Mouse (Mus musculus): Measurements from ENCODE around the gene Asf1b. TPM values are rescaled to one million over a fixed set of nuclear protein-coding genes. Genes with fewer than 3 reads are reported as not detected.
A peak's percentile ranks its signal among the peaks of the same experiment; 100 is the strongest.

The Asf1b gene
- polyA plus RNA-seq, 1 experiment from 2014 or later, result 64.8 TPM

GRCm38 (mm10) chr8:83921558-83921957 is 33.7 kb upstream of the Asf1b start:
- no peak overlapping the region for H3K4me3 ChIP-seq (ENCODE audit: low read depth, low read length)
- no peaks in the 10 kb centered on the region for H3K4me1 ChIP-seq (replicated peaks; ENCODE audit: control insufficient read depth, insufficient read depth, low read length)
- H3K36me3 ChIP-seq (ENCODE audit: control insufficient read depth, insufficient read depth, low read length), result peaks cover 67% of the 10 kb centered on the region
- no peaks in the 10 kb centered on the region for H3K9me3 ChIP-seq (ENCODE audit: control insufficient read depth, low read length)
- H3K4me2 ChIP-seq (ENCODE audit: low read length), result no peak overlapping the region
- peak; percentile 97 for DNase-seq (ENCODE audit: low spot score)
- no peaks in the 10 kb centered on the region for H3K27me3 ChIP-seq (replicated peaks; ENCODE audit: control insufficient read depth, insufficient read depth, low read length)
- no peak for ATAC-seq (replicated peaks; ENCODE audit: low FRiP score, low TSS enrichment, low read depth)
- WGBS, result 75% methylated on average over 3 of the region's 3 CpGs
- no peak overlapping the region for H3K27ac ChIP-seq (ENCODE audit: low read depth)
- no peak overlapping the region for H3K9ac ChIP-seq (ENCODE audit: low read length)

- WGBS, result 92% methylated on average over 8 of the region's 8 CpGs
- Histone ChIP-seq H3K9me3 (ENCODE audit: control insufficient read depth, low read length) (no peaks in the 10 kb centered on the region), H3K4me3 (ENCODE audit: low read depth, low read length) (no peak overlapping the region), H3K9ac (ENCODE audit: low read length) (no peak overlapping the region), H3K4me2 (ENCODE audit: low read length) (no peak overlapping the region), H3K27me3 (replicated peaks; ENCODE audit: control insufficient read depth, insufficient read depth, low read length) (no peaks in the 10 kb centered on the region), H3K27ac (ENCODE audit: low read depth) (no peak overlapping the region), H3K36me3 (ENCODE audit: control insufficient read depth, insufficient read depth, low read length) (peaks cover 63% of the 10 kb centered on the region), H3K4me1 (replicated peaks; ENCODE audit: control insufficient read depth, insufficient read depth, low read length) (no peaks in the 10 kb centered on the region)
- no peak for DNase-seq (ENCODE audit: low spot score)
- ATAC-seq (replicated peaks; ENCODE audit: low FRiP score, low TSS enrichment, low read depth), result no peak
These were observed 32.6 kb upstream of the Asf1b start for GRCm38 (mm10) chr8:83922727-83923126.

GRCm38 (mm10) chr8:83924585-83924984 is 30.7 kb upstream of the Asf1b start:
- no peak overlapping the region for H3K27ac ChIP-seq (ENCODE audit: low read depth)
- no peak overlapping the region for H3K9ac ChIP-seq (ENCODE audit: low read length)
- H3K4me2 ChIP-seq (ENCODE audit: low read length), result no peak overlapping the region
- H3K4me1 ChIP-seq (replicated peaks; ENCODE audit: control insufficient read depth, insufficient read depth, low read length), result no peaks in the 10 kb centered on the region
- H3K27me3 ChIP-seq (replicated peaks; ENCODE audit: control insufficient read depth, insufficient read depth, low read length), result no peaks in the 10 kb centered on the region
- 87% methylated on average over 5 of the region's 5 CpGs for WGBS
- H3K9me3 ChIP-seq (ENCODE audit: control insufficient read depth, low read length), result no peaks in the 10 kb centered on the region
- H3K36me3 ChIP-seq (ENCODE audit: control insufficient read depth, insufficient read depth, low read length), result peaks cover 61% of the 10 kb centered on the region
- no peak for ATAC-seq (replicated peaks; ENCODE audit: low FRiP score, low TSS enrichment, low read depth)
- no peak overlapping the region for H3K4me3 ChIP-seq (ENCODE audit: low read depth, low read length)
- no peak for DNase-seq (ENCODE audit: low spot score)

GRCm38 (mm10) chr8:83926266-83926665 is 29.0 kb upstream of the Asf1b start:
- DNase-seq (ENCODE audit: low spot score), result no peak
- Histone ChIP-seq H3K27ac (ENCODE audit: low read depth) (no peak overlapping the region), H3K36me3 (ENCODE audit: control insufficient read depth, insufficient read depth, low read length) (peaks cover 63% of the 10 kb centered on the region), H3K9me3 (ENCODE audit: control insufficient read depth, low read length) (no peaks in the 10 kb centered on the region), H3K4me2 (ENCODE audit: low read length) (no peak overlapping the region), H3K27me3 (replicated peaks; ENCODE audit: control insufficient read depth, insufficient read depth, low read length) (no peaks in the 10 kb centered on the region), H3K4me1 (replicated peaks; ENCODE audit: control insufficient read depth, insufficient read depth, low read length) (no peaks in the 10 kb centered on the region), H3K9ac (ENCODE audit: low read length) (no peak overlapping the region), H3K4me3 (ENCODE audit: low read depth, low read length) (no peak overlapping the region)
- WGBS, result 69% methylated on average over 7 of the region's 7 CpGs
- ATAC-seq (replicated peaks; ENCODE audit: low FRiP score, low TSS enrichment, low read depth), result no peak

- H3K4me1 ChIP-seq (replicated peaks; ENCODE audit: control insufficient read depth, insufficient read depth, low read length), result no peaks in the 10 kb centered on the region
- DNase-seq (ENCODE audit: low spot score) (no peak), ATAC-seq (replicated peaks; ENCODE audit: low FRiP score, low TSS enrichment, low read depth) (no peak)
- H3K4me2 ChIP-seq (ENCODE audit: low read length), result no peak overlapping the region
- H3K4me3 ChIP-seq (ENCODE audit: low read depth, low read length), result no peak overlapping the region
- H3K27me3 ChIP-seq (replicated peaks; ENCODE audit: control insufficient read depth, insufficient read depth, low read length), result no peaks in the 10 kb centered on the region
- no peak overlapping the region for H3K9ac ChIP-seq (ENCODE audit: low read length)
- WGBS, result 85% methylated on average over 5 of the region's 5 CpGs
- peaks cover 92% of the 10 kb centered on the region for H3K36me3 ChIP-seq (ENCODE audit: control insufficient read depth, insufficient read depth, low read length)
- no peak overlapping the region for H3K27ac ChIP-seq (ENCODE audit: low read depth)
- H3K9me3 ChIP-seq (ENCODE audit: control insufficient read depth, low read length), result no peaks in the 10 kb centered on the region
These were observed 21.1 kb upstream of the Asf1b start for GRCm38 (mm10) chr8:83934222-83934621.

GRCm38 (mm10) chr8:83934994-83935393 is 20.3 kb upstream of the Asf1b start:
- 86% methylated on average over 2 of the region's 2 CpGs for WGBS
- ATAC-seq (replicated peaks; ENCODE audit: low FRiP score, low TSS enrichment, low read depth) (no peak), DNase-seq (ENCODE audit: low spot score) (no peak)
- H3K9ac ChIP-seq (ENCODE audit: low read length), result no peak overlapping the region
- H3K36me3 ChIP-seq (ENCODE audit: control insufficient read depth, insufficient read depth, low read length), result peaks cover 85% of the 10 kb centered on the region
- no peak overlapping the region for H3K27ac ChIP-seq (ENCODE audit: low read depth)
- no peaks in the 10 kb centered on the region for H3K27me3 ChIP-seq (replicated peaks; ENCODE audit: control insufficient read depth, insufficient read depth, low read length)
- no peaks in the 10 kb centered on the region for H3K9me3 ChIP-seq (ENCODE audit: control insufficient read depth, low read length)
- no peak overlapping the region for H3K4me3 ChIP-seq (ENCODE audit: low read depth, low read length)
- H3K4me1 ChIP-seq (replicated peaks; ENCODE audit: control insufficient read depth, insufficient read depth, low read length), result no peaks in the 10 kb centered on the region
- no peak overlapping the region for H3K4me2 ChIP-seq (ENCODE audit: low read length)

- Histone ChIP-seq H3K9ac (ENCODE audit: low read length) (no peak overlapping the region), H3K4me2 (ENCODE audit: low read length) (no peak overlapping the region), H3K27ac (ENCODE audit: low read depth) (no peak overlapping the region), H3K4me3 (ENCODE audit: low read depth, low read length) (no peak overlapping the region), H3K9me3 (ENCODE audit: control insufficient read depth, low read length) (no peaks in the 10 kb centered on the region), H3K4me1 (replicated peaks; ENCODE audit: control insufficient read depth, insufficient read depth, low read length) (no peaks in the 10 kb centered on the region), H3K27me3 (replicated peaks; ENCODE audit: control insufficient read depth, insufficient read depth, low read length) (no peaks in the 10 kb centered on the region), H3K36me3 (ENCODE audit: control insufficient read depth, insufficient read depth, low read length) (peaks cover 81% of the 10 kb centered on the region)
- DNase-seq (ENCODE audit: low spot score) (no peak), ATAC-seq (replicated peaks; ENCODE audit: low FRiP score, low TSS enrichment, low read depth) (no peak)
- WGBS, result 91% methylated on average over 8 of the region's 8 CpGs
These were observed 19.9 kb upstream of the Asf1b start for GRCm38 (mm10) chr8:83935435-83935834.

- DNase-seq (ENCODE audit: low spot score) (no peak), ATAC-seq (replicated peaks; ENCODE audit: low FRiP score, low TSS enrichment, low read depth) (no peak)
- Histone ChIP-seq H3K27me3 (replicated peaks; ENCODE audit: control insufficient read depth, insufficient read depth, low read length) (no peaks in the 10 kb centered on the region), H3K36me3 (ENCODE audit: control insufficient read depth, insufficient read depth, low read length) (peaks cover 60% of the 10 kb centered on the region), H3K9ac (ENCODE audit: low read length) (no peak overlapping the region), H3K27ac (ENCODE audit: low read depth) (no peak overlapping the region), H3K4me3 (ENCODE audit: low read depth, low read length) (no peak overlapping the region), H3K9me3 (ENCODE audit: control insufficient read depth, low read length) (no peaks in the 10 kb centered on the region), H3K4me2 (ENCODE audit: low read length) (no peak overlapping the region), H3K4me1 (replicated peaks; ENCODE audit: control insufficient read depth, insufficient read depth, low read length) (no peaks in the 10 kb centered on the region)
- 89% methylated on average over 7 of the region's 7 CpGs for WGBS
These were observed 17.7 kb upstream of the Asf1b start for GRCm38 (mm10) chr8:83937645-83938044.

- no peak for ATAC-seq (replicated peaks; ENCODE audit: low FRiP score, low TSS enrichment, low read depth)
- H3K4me2 ChIP-seq (ENCODE audit: low read length), result no peak overlapping the region
- WGBS, result 93% methylated on average over 15 of the region's 15 CpGs
- no peak overlapping the region for H3K27ac ChIP-seq (ENCODE audit: low read depth)
- H3K4me3 ChIP-seq (ENCODE audit: low read depth, low read length), result no peak overlapping the region
- peaks cover 54% of the 10 kb centered on the region for H3K36me3 ChIP-seq (ENCODE audit: control insufficient read depth, insufficient read depth, low read length)
- H3K9ac ChIP-seq (ENCODE audit: low read length), result no peak overlapping the region
- no peaks in the 10 kb centered on the region for H3K4me1 ChIP-seq (replicated peaks; ENCODE audit: control insufficient read depth, insufficient read depth, low read length)
- no peak for DNase-seq (ENCODE audit: low spot score)
- H3K9me3 ChIP-seq (ENCODE audit: control insufficient read depth, low read length), result no peaks in the 10 kb centered on the region
- H3K27me3 ChIP-seq (replicated peaks; ENCODE audit: control insufficient read depth, insufficient read depth, low read length), result no peaks in the 10 kb centered on the region
These were observed 17.0 kb upstream of the Asf1b start for GRCm38 (mm10) chr8:83938330-83938729.

Measured in intestine, embryonic 14.5 days (tissue).